Mouse (Mus musculus) midbrain, embryonic 11.5 days (tissue): Measurements from ENCODE around the gene Glyatl3. TPM values are rescaled to one million over a fixed set of nuclear protein-coding genes. Genes with fewer than 3 reads are reported as not detected.

ENCODE experiments used
- ATAC-seq: fragments of 200-750 bp; cut with Nextera tagmentation; 2 replicates; pipeline ENCODE4 v1.8.0; 2017; ENCODE audit warnings: moderate TSS enrichment, moderate library complexity; ENCODE audit not compliant: low FRiP score
- DNase-seq: peaks from one replicate; pipeline ENCODE4 v3.0.0; 2015; ENCODE audit warnings: low spot score; ENCODE audit errors: missing footprints
- H3K27ac ChIP-seq: fragments of 300-500 bp; sonication (generic); 2 replicates; pipeline ENCODE4 v1.5.1; 2014; ENCODE audit warnings: low read depth, low read length
- H3K27me3 ChIP-seq: fragments of 300-500 bp; sonication (generic); 2 replicates; pipeline ENCODE4 v1.6.1; 2014; ENCODE audit warnings: mild to moderate bottlenecking, low read length, moderate library complexity, mixed read lengths; ENCODE audit not compliant: control insufficient read depth, insufficient read depth
- H3K36me3 ChIP-seq: fragments of 300-500 bp; sonication (generic); 2 replicates; pipeline ENCODE4 v1.6.1; 2014; ENCODE audit warnings: mild to moderate bottlenecking, low read length, moderate library complexity, mixed read lengths; ENCODE audit not compliant: control insufficient read depth, insufficient read depth
- H3K4me1 ChIP-seq: fragments of 300-500 bp; sonication (generic); 2 replicates; pipeline ENCODE4 v1.6.1; 2014; ENCODE audit warnings: low read length; ENCODE audit not compliant: control insufficient read depth, insufficient read depth
- H3K4me2 ChIP-seq: fragments of 300-500 bp; sonication (generic); 2 replicates; pipeline ENCODE4 v1.6.1; 2014; ENCODE audit warnings: mild to moderate bottlenecking, moderate library complexity
- H3K4me3 ChIP-seq: fragments of 300-500 bp; sonication (generic); 2 replicates; pipeline ENCODE4 v1.5.1; 2014; ENCODE audit warnings: low read depth, low read length
- H3K9ac ChIP-seq: fragments of 300-500 bp; sonication (generic); 2 replicates; pipeline ENCODE4 v1.6.1; 2014; ENCODE audit warnings: low read length
- H3K9me3 ChIP-seq: fragments of 300-500 bp; sonication (generic); 2 replicates; pipeline ENCODE4 v1.6.1; 2016; ENCODE audit warnings: low read length; ENCODE audit not compliant: control insufficient read depth
- WGBS: fragments of 180-500 bp; shearing (Covaris S2); extraction: QIAGEN DNeasy Blood & Tissue Kit; methylation state at CpG from one replicate; pipeline ENCODE4 v1.1.7; 2014; 5-methylcytosine and 5-hydroxymethylcytosine counted together
- polyA plus RNA-seq: library from polyadenylated mRNA; unstranded; fragments of >200 nt; fragmentation: Nextera tagmentation; extraction: Ambion mirVana; gene quantifications from 2 replicates; pipeline ENCODE4 v1.2.1, GENCODE M21; 2014

The Glyatl3 gene
- not detected in 2 replicates for polyA plus RNA-seq

- DNase-seq = no peak
- Histone ChIP-seq H3K4me3 (no peak within 1 kb of the TSS), H3K27me3 (no peaks in the 10 kb centered on the region), H3K4me2 (no peak within 1 kb of the TSS), H3K9ac (no peak within 1 kb of the TSS), H3K9me3 (no peaks in the 10 kb centered on the region), H3K36me3 (no peaks in the 10 kb centered on the region), H3K4me1 (no peaks in the 10 kb centered on the region), H3K27ac (no peak within 1 kb of the TSS)
- no peak for ATAC-seq
- 89% methylated on average over 2 of the region's 2 CpGs for WGBS
Measured at GRCm38 (mm10) chr17:40914250-40914649, at the start of gene Glyatl3. Glyatl3 (minus strand) TSS chr17:40914350.

GRCm38 (mm10) chr17:40948518-40948917, 34.4 kb upstream of the Glyatl3 start:
- H3K27ac ChIP-seq = no peak overlapping the region
- WGBS = 87% methylated on average over 3 of the region's 3 CpGs

GRCm38 (mm10) chr17:40934420-40935231, 20.5 kb upstream of the Glyatl3 start, which contains the start of the genes Mut and Cenpq:
Mut (plus strand) TSS chr17:40934685.
Cenpq (minus strand) TSS chr17:40935047.
- DNase-seq (peak; percentile 99), ATAC-seq (peak; percentile 100)
- Histone ChIP-seq H3K27me3 (no peaks in the 10 kb centered on the region), H3K4me2 (peak within 1 kb of the TSS; percentile 59), H3K27ac (peak within 1 kb of the TSS; percentile 63), H3K4me1 (peaks cover 3% of the 10 kb centered on the region; the same call in 1 of the 2 replicates), H3K9me3 (no peaks in the 10 kb centered on the region), H3K4me3 (peak within 1 kb of the TSS; percentile 62), H3K36me3 (no peaks in the 10 kb centered on the region), H3K9ac (peak within 1 kb of the TSS; percentile 68)
- WGBS = under 1% methylated on average over 50 of the region's 50 CpGs

More at GRCm38 (mm10) chr17:40948518-40948917, 34.4 kb upstream of the Glyatl3 start:
- Histone ChIP-seq H3K4me3 (no peak overlapping the region), H3K27me3 (no peaks in the 10 kb centered on the region), H3K4me1 (no peaks in the 10 kb centered on the region), H3K4me2 (no peak overlapping the region), H3K36me3 (0 out of 2 replicates have a peak, but pooled peaks cover 3% of the 10 kb centered on the region), H3K9ac (no peak overlapping the region), H3K9me3 (no peaks in the 10 kb centered on the region)
- ATAC-seq = no peak
- DNase-seq = no peak

- Histone ChIP-seq H3K4me2 (peak overlapping the region; percentile 59), H3K4me3 (peak overlapping the region; percentile 62), H3K4me1 (peaks cover 3% of the 10 kb centered on the region; the same call in 1 of the 2 replicates), H3K9me3 (no peaks in the 10 kb centered on the region), H3K27ac (no peak overlapping the region), H3K27me3 (no peaks in the 10 kb centered on the region), H3K36me3 (no peaks in the 10 kb centered on the region), H3K9ac (peak overlapping the region; percentile 68)
- 2% methylated on average over 14 of the region's 14 CpGs for WGBS
- ATAC-seq = peak; percentile 55
- peak; percentile 88 for DNase-seq
Measured at GRCm38 (mm10) chr17:40933985-40934384, 19.8 kb upstream of the Glyatl3 start.

GRCm38 (mm10) chr17:40915499-40915898, 1.3 kb upstream of the Glyatl3 start:
- Histone ChIP-seq H3K36me3 (no peaks in the 10 kb centered on the region), H3K9ac (no peak overlapping the region), H3K9me3 (no peaks in the 10 kb centered on the region), H3K27me3 (no peaks in the 10 kb centered on the region), H3K4me1 (no peaks in the 10 kb centered on the region), H3K4me3 (no peak overlapping the region), H3K27ac (no peak overlapping the region), H3K4me2 (no peak overlapping the region)
- 94% methylated on average over 1 of the region's 2 CpGs for WGBS
- DNase-seq = no peak
- ATAC-seq = no peak

- Histone ChIP-seq H3K9me3 (no peaks in the 10 kb centered on the region), H3K4me1 (peaks cover 3% of the 10 kb centered on the region; the same call in 1 of the 2 replicates), H3K4me2 (peak overlapping the region; percentile 29), H3K36me3 (no peaks in the 10 kb centered on the region), H3K9ac (no peak overlapping the region), H3K27me3 (no peaks in the 10 kb centered on the region), H3K27ac (no peak overlapping the region), H3K4me3 (no peak overlapping the region)
- ATAC-seq (peak; percentile 68; the same call in 1 of the 2 replicates), DNase-seq (peak; percentile 85)
- WGBS = 10% methylated on average over 13 of the region's 14 CpGs
Measured at GRCm38 (mm10) chr17:40904721-40905154, 9.4 kb downstream of the Glyatl3 start.

GRCm38 (mm10) chr17:40904056-40904597, 10.0 kb downstream of the Glyatl3 start:
- no peak for DNase-seq
- Histone ChIP-seq H3K27me3 (no peaks in the 10 kb centered on the region), H3K27ac (no peak overlapping the region), H3K9me3 (no peaks in the 10 kb centered on the region), H3K36me3 (no peaks in the 10 kb centered on the region), H3K4me2 (peak overlapping the region; percentile 29; the same call in 1 of the 2 replicates), H3K4me3 (no peak overlapping the region), H3K4me1 (peaks cover 3% of the 10 kb centered on the region; the same call in 1 of the 2 replicates), H3K9ac (no peak overlapping the region)
- ATAC-seq = peak; percentile 27
- 12% methylated on average over 11 of the region's 11 CpGs for WGBS

GRCm38 (mm10) chr17:40903345-40903744, 10.8 kb downstream of the Glyatl3 start:
- H3K4me2 ChIP-seq = no peak overlapping the region
- H3K4me1 ChIP-seq = peaks cover 3% of the 10 kb centered on the region; the same call in 1 of the 2 replicates
- no peak overlapping the region for H3K9ac ChIP-seq
- H3K36me3 ChIP-seq = no peaks in the 10 kb centered on the region
- no peak overlapping the region for H3K4me3 ChIP-seq
- H3K27me3 ChIP-seq = no peaks in the 10 kb centered on the region
- ATAC-seq (no peak), DNase-seq (no peak)
- no peak overlapping the region for H3K27ac ChIP-seq
- H3K9me3 ChIP-seq = no peaks in the 10 kb centered on the region
- WGBS = 76% methylated on average over 4 of the region's 4 CpGs
